Mouse (Mus musculus) heart, embryonic 12.5 days (tissue): ENCODE measurements around the gene Pip4k2c. TPM values are rescaled to one million over a fixed set of nuclear protein-coding genes. Genes with fewer than 3 reads are reported as not detected.
"Not testable (repeated sequence)": the region's sequence is repeated elsewhere in the genome, so short reads cannot be mapped to it uniquely, and the experiment has no call there.

Source experiments
- ATAC-seq: fragments of 200-750 bp; cut with Nextera tagmentation; 2 replicates; pipeline ENCODE4 v1.8.0; 2017; ENCODE audit warnings: moderate TSS enrichment, moderate library complexity; ENCODE audit not compliant: insufficient number of reproducible peaks, low FRiP score
- H3K27ac ChIP-seq: fragments of 300-500 bp; sonication (generic); 2 replicates; pipeline ENCODE4 v1.5.1; 2016; ENCODE audit warnings: mild to moderate bottlenecking, moderate library complexity; ENCODE audit not compliant: poor library complexity, severe bottlenecking
- H3K27me3 ChIP-seq: fragments of 300-500 bp; sonication (generic); replicated peaks from 2 replicates; pipeline ENCODE4 v1.6.1; 2016; ENCODE audit warnings: mild to moderate bottlenecking, moderate library complexity
- H3K36me3 ChIP-seq: fragments of 300-500 bp; sonication (generic); 2 replicates; pipeline ENCODE4 v1.6.1; 2016; ENCODE audit warnings: mild to moderate bottlenecking, moderate library complexity
- H3K4me1 ChIP-seq: fragments of 300-500 bp; sonication (generic); replicated peaks from 2 replicates; pipeline ENCODE4 v1.6.1; 2016; ENCODE audit warnings: mild to moderate bottlenecking
- H3K4me2 ChIP-seq: fragments of 300-500 bp; sonication (generic); 2 replicates; pipeline ENCODE4 v1.6.1; 2016; ENCODE audit warnings: mild to moderate bottlenecking, moderate library complexity
- H3K4me3 ChIP-seq: fragments of 300-500 bp; sonication (generic); 2 replicates; pipeline ENCODE4 v1.5.1; 2016; ENCODE audit warnings: mild to moderate bottlenecking
- H3K9ac ChIP-seq: fragments of 300-500 bp; sonication (generic); 2 replicates; pipeline ENCODE4 v1.6.1; 2016; ENCODE audit warnings: mild to moderate bottlenecking, moderate library complexity
- H3K9me3 ChIP-seq: fragments of 300-500 bp; sonication (generic); replicated peaks from 2 replicates; pipeline ENCODE4 v1.6.1; 2016; ENCODE audit warnings: mild to moderate bottlenecking, moderate library complexity
- WGBS: fragments of 180-500 bp; shearing (Covaris S2); methylation state at CpG from one replicate; pipeline ENCODE4 v1.1.7; 2016; 5-methylcytosine and 5-hydroxymethylcytosine counted together
- polyA plus RNA-seq: library from polyadenylated mRNA; unstranded; fragments of >200 nt; fragmentation: Nextera tagmentation; extraction: Ambion mirVana; gene quantifications from 2 replicates; pipeline ENCODE4 v1.2.1, GENCODE M21; 2016

Gene Pip4k2c
- polyA plus RNA-seq, 1 experiment from 2014 or later = 29.7 TPM

- peaks cover 5% of the 10 kb centered on the region for H3K4me1 ChIP-seq
- ATAC-seq = no peak
- H3K27ac ChIP-seq = no peak overlapping the region
- peaks cover 21% of the 10 kb centered on the region for H3K27me3 ChIP-seq
- no peaks in the 10 kb centered on the region for H3K9me3 ChIP-seq
- no peak overlapping the region for H3K4me2 ChIP-seq
- H3K9ac ChIP-seq = no peak overlapping the region
- no peaks in the 10 kb centered on the region for H3K36me3 ChIP-seq
- WGBS = 82% methylated on average over 9 of the region's 9 CpGs
- no peak overlapping the region for H3K4me3 ChIP-seq
These were observed 51.3 kb downstream of the Pip4k2c start for GRCm38 (mm10) chr10:127160081-127160480.

- Histone ChIP-seq H3K4me2 (no peak overlapping the region), H3K36me3 (no peaks in the 10 kb centered on the region), H3K4me3 (no peak overlapping the region), H3K27ac (no peak overlapping the region), H3K9ac (no peak overlapping the region), H3K9me3 (no peaks in the 10 kb centered on the region), H3K4me1 (no peaks in the 10 kb centered on the region), H3K27me3 (peaks cover 8% of the 10 kb centered on the region)
- WGBS = 56% methylated on average over 3 of the region's 3 CpGs
- no peak for ATAC-seq
These were observed 52.9 kb downstream of the Pip4k2c start for GRCm38 (mm10) chr10:127158471-127158870.

GRCm38 (mm10) chr10:127156511-127156910 is 54.9 kb downstream of the Pip4k2c start:
- Histone ChIP-seq H3K36me3 (no peaks in the 10 kb centered on the region), H3K27ac (no peak overlapping the region), H3K27me3 (no peaks in the 10 kb centered on the region), H3K4me1 (no peaks in the 10 kb centered on the region), H3K9me3 (no peaks in the 10 kb centered on the region; the same call in 1 of the 2 replicates), H3K4me3 (no peak overlapping the region), H3K4me2 (no peak overlapping the region), H3K9ac (no peak overlapping the region)
- ATAC-seq = no peak
- 89% methylated on average over 1 of the region's 1 CpGs for WGBS

GRCm38 (mm10) chr10:127156089-127156488 is 55.3 kb downstream of the Pip4k2c start:
- Histone ChIP-seq H3K9ac (no peak overlapping the region), H3K4me3 (no peak overlapping the region), H3K9me3 (no peaks in the 10 kb centered on the region; the same call in 1 of the 2 replicates), H3K36me3 (no peaks in the 10 kb centered on the region), H3K4me1 (no peaks in the 10 kb centered on the region), H3K27me3 (no peaks in the 10 kb centered on the region), H3K4me2 (no peak overlapping the region), H3K27ac (no peak overlapping the region)
- 93% methylated on average over 1 of the region's 1 CpGs for WGBS
- no peak for ATAC-seq

GRCm38 (mm10) chr10:127154652-127155051 is 56.7 kb downstream of the Pip4k2c start:
- no peak for ATAC-seq
- Histone ChIP-seq H3K27me3 (no peaks in the 10 kb centered on the region), H3K4me1 (no peaks in the 10 kb centered on the region), H3K4me2 (no peak overlapping the region), H3K9me3 (no peaks in the 10 kb centered on the region; the same call in 1 of the 2 replicates), H3K4me3 (no peak overlapping the region), H3K36me3 (no peaks in the 10 kb centered on the region), H3K27ac (no peak overlapping the region), H3K9ac (no peak overlapping the region)
- WGBS = 77% methylated on average over 5 of the region's 5 CpGs

- no peak for ATAC-seq
These were observed 57.1 kb downstream of the Pip4k2c start for GRCm38 (mm10) chr10:127154241-127154640.

GRCm38 (mm10) chr10:127153323-127153722 is 58.1 kb downstream of the Pip4k2c start:
- Histone ChIP-seq H3K4me2 (no peak overlapping the region), H3K9me3 (no peaks in the 10 kb centered on the region; the same call in 1 of the 2 replicates), H3K9ac (no peak overlapping the region), H3K4me1 (no peaks in the 10 kb centered on the region), H3K27ac (no peak overlapping the region), H3K36me3 (no peaks in the 10 kb centered on the region), H3K27me3 (no peaks in the 10 kb centered on the region), H3K4me3 (no peak overlapping the region)
- WGBS = 91% methylated on average over 7 of the region's 7 CpGs
- no peak for ATAC-seq

More at GRCm38 (mm10) chr10:127154241-127154640, 57.1 kb downstream of the Pip4k2c start:
- no peaks in the 10 kb centered on the region; the same call in 1 of the 2 replicates for H3K9me3 ChIP-seq
- H3K9ac ChIP-seq = no peak overlapping the region
- H3K27ac ChIP-seq = no peak overlapping the region
- no peak overlapping the region for H3K4me2 ChIP-seq
- H3K4me1 ChIP-seq = no peaks in the 10 kb centered on the region
- no peaks in the 10 kb centered on the region for H3K36me3 ChIP-seq
- 86% methylated on average over 2 of the region's 2 CpGs for WGBS
- no peaks in the 10 kb centered on the region for H3K27me3 ChIP-seq
- no peak overlapping the region for H3K4me3 ChIP-seq

- ATAC-seq, H3K36me3 ChIP-seq, H3K9ac ChIP-seq, H3K4me3 ChIP-seq, H3K4me2 ChIP-seq, H3K4me1 ChIP-seq, H3K9me3 ChIP-seq, H3K27me3 ChIP-seq, H3K27ac ChIP-seq: not testable (repeated sequence)
- 81% methylated on average over 10 of the region's 10 CpGs for WGBS
These were observed 58.8 kb downstream of the Pip4k2c start for GRCm38 (mm10) chr10:127152556-127152955.

- not testable (repeated sequence) for H3K27me3 ChIP-seq, H3K9me3 ChIP-seq, H3K4me1 ChIP-seq, H3K9ac ChIP-seq, H3K36me3 ChIP-seq, H3K4me2 ChIP-seq, H3K4me3 ChIP-seq, ATAC-seq, H3K27ac ChIP-seq
- 76% methylated on average over 3 of the region's 3 CpGs for WGBS
These were observed 60.2 kb downstream of the Pip4k2c start for GRCm38 (mm10) chr10:127151233-127151632.

GRCm38 (mm10) chr10:127150471-127150872 is 60.9 kb downstream of the Pip4k2c start:
- no peaks in the 10 kb centered on the region for H3K27me3 ChIP-seq
- no peak overlapping the region for H3K27ac ChIP-seq
- H3K36me3 ChIP-seq = no peaks in the 10 kb centered on the region
- no peak overlapping the region for H3K4me2 ChIP-seq
- H3K4me1 ChIP-seq = no peaks in the 10 kb centered on the region
- no peak for ATAC-seq
- H3K9me3 ChIP-seq = no peaks in the 10 kb centered on the region; the same call in 1 of the 2 replicates
- no peak overlapping the region for H3K4me3 ChIP-seq
- 71% methylated on average over 4 of the region's 4 CpGs for WGBS
- no peak overlapping the region for H3K9ac ChIP-seq

GRCm38 (mm10) chr10:127147135-127147534 is 64.2 kb downstream of the Pip4k2c start:
- Histone ChIP-seq H3K4me2 (no peak overlapping the region), H3K27ac (no peak overlapping the region), H3K9ac (no peak overlapping the region), H3K36me3 (no peaks in the 10 kb centered on the region), H3K4me1 (no peaks in the 10 kb centered on the region), H3K4me3 (no peak overlapping the region), H3K9me3 (no peaks in the 10 kb centered on the region; the same call in 1 of the 2 replicates), H3K27me3 (no peaks in the 10 kb centered on the region)
- 72% methylated on average over 6 of the region's 6 CpGs for WGBS
- no peak for ATAC-seq
